Mouse (Mus musculus) lung, postnatal 0 days (tissue): Measurements from ENCODE around the gene Ttc30a1. TPM values are rescaled to one million over a fixed set of nuclear protein-coding genes. Genes with fewer than 3 reads are reported as not detected.

Experiments used
- ATAC-seq: fragments of 200-750 bp; cut with Nextera tagmentation; 2 replicates; pipeline ENCODE4 v1.8.0; 2017; ENCODE audit warnings: moderate library complexity
- DNase-seq: peaks from one replicate; pipeline ENCODE4 v3.0.0-alpha.2; 2016; ENCODE audit warnings: low spot score
- H3K27ac ChIP-seq: fragments of 300-500 bp; sonication (generic); 2 replicates; pipeline ENCODE4 v1.5.1; 2014; ENCODE audit warnings: antibody characterized with exemption, mild to moderate bottlenecking, low read length, mixed read lengths
- H3K27me3 ChIP-seq: fragments of 300-500 bp; sonication (generic); replicated peaks from 2 replicates; pipeline ENCODE4 v1.6.1; 2014; ENCODE audit warnings: low read length, mixed read lengths; ENCODE audit not compliant: insufficient read depth
- H3K36me3 ChIP-seq: fragments of 300-500 bp; sonication (generic); 2 replicates; pipeline ENCODE4 v1.6.1; 2014; ENCODE audit warnings: low read length, mixed read lengths; ENCODE audit not compliant: insufficient read depth
- H3K4me1 ChIP-seq: fragments of 300-500 bp; sonication (generic); 2 replicates; pipeline ENCODE4 v1.6.1; 2014; ENCODE audit warnings: antibody characterized with exemption, low read depth, low read length, mixed read lengths; ENCODE audit not compliant: insufficient read depth
- H3K4me2 ChIP-seq: fragments of 300-500 bp; sonication (generic); replicated peaks from 2 replicates; pipeline ENCODE4 v1.6.1; 2014; ENCODE audit warnings: low read depth, mild to moderate bottlenecking, low read length, moderate library complexity, mixed read lengths
- H3K4me3 ChIP-seq: fragments of 300-500 bp; sonication (generic); 2 replicates; pipeline ENCODE4 v1.5.1; 2014; ENCODE audit warnings: low read depth, low read length
- H3K9ac ChIP-seq: fragments of 300-500 bp; sonication (generic); replicated peaks from 2 replicates; pipeline ENCODE4 v1.6.1; 2014; ENCODE audit warnings: low read depth, mild to moderate bottlenecking
- H3K9me3 ChIP-seq: fragments of 300-500 bp; sonication (generic); 2 replicates; pipeline ENCODE4 v1.6.1; 2016; ENCODE audit warnings: low read length, mixed read lengths
- CTCF ChIP-seq: IDR thresholded peaks from 2 replicates; pipeline ENCODE4 v1.5.1; 2016; ENCODE audit warnings: antibody characterized with exemption, mild to moderate bottlenecking
- EP300 ChIP-seq: IDR thresholded peaks from 2 replicates; pipeline ENCODE4 v1.6.1; 2016; ENCODE audit warnings: antibody characterized with exemption, mild to moderate bottlenecking, control low read depth
- WGBS: fragments of 180-500 bp; shearing (Covaris S2); extraction: QIAGEN DNeasy Blood & Tissue Kit; methylation state at CpG from one replicate; pipeline ENCODE4 v1.1.7; 2014; 5-methylcytosine and 5-hydroxymethylcytosine counted together
- polyA plus RNA-seq: library from polyadenylated mRNA; unstranded; fragments of >200 nt; fragmentation: Nextera tagmentation; extraction: Ambion mirVana; gene quantifications from 2 replicates; pipeline ENCODE4 v1.2.1, GENCODE M21; 2015

Ttc30a1 gene
- polyA plus RNA-seq, 1 experiment from 2014 or later: 2.8 TPM

DNA sequence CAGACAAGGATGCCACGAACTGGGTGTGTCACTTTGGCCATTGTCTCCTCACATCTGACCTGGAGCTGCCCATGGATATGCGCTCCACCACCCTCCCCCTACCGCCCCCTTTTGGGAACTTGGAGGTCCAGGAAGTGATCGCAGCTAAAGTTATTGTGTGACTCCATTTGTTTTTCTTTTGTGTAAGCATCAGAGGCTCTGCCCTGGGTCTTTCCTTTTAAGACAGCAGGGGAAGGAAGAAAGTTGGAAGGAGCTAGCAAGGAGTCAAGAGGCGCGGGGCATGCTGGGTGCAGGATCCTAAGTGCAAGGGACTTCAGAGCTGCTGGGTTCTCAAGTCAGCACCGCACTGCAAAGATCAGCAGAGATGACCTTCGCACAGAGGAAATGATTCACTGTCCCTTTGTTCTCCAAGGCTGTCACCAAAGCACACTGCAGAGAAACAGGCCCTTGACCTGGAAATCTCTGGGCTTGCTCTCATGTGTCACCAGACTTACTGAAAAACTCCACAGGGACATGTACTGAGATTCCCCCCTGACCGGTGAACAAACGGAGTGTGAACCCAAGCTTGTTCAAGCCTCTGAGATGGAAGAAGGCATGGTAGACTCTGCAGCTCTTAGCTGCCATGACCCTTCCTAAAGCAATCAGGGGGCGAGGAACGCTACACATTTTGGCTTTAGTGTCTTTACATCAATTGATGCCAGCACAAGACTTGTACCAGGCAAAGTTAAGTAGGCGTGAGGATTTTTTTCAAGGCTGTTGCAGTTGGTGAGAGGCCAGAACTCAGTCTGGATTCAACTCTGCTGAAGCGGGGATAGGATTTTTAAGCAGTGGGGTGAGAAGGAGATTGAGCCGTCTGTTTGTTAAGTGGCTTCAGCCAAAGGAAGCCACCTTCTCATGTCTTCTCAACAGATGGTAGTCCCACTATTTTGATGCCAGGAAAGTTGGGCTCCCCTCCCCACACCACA lies 21.1 kb downstream of the Ttc30a1 start:
- TF ChIP-seq CTCF (peak; percentile 44; the same call in 1 of the 2 replicates), EP300 (peak; percentile 65)
- H3K27me3 ChIP-seq: no peaks in the 10 kb centered on the region
- DNase-seq (peak; percentile 74), ATAC-seq (peak; percentile 82)
- H3K9me3 ChIP-seq: no peaks in the 10 kb centered on the region
- peak overlapping the region; percentile 32; the same call in 1 of the 2 replicates for H3K4me2 ChIP-seq
- peak overlapping the region; percentile 79 for H3K27ac ChIP-seq
- H3K9ac ChIP-seq: no peak overlapping the region
- H3K4me3 ChIP-seq: no peak overlapping the region
- 48% methylated on average over 15 of the region's 15 CpGs for WGBS
- no peaks in the 10 kb centered on the region for H3K36me3 ChIP-seq
- peaks cover 8% of the 10 kb centered on the region for H3K4me1 ChIP-seq

GRCm38 (mm10) chr2:75959850-75960365 lies 21.9 kb downstream of the Ttc30a1 start:
- no peak overlapping the region for H3K9ac ChIP-seq
- WGBS: 21% methylated on average over 15 of the region's 15 CpGs
- no peaks in the 10 kb centered on the region for H3K27me3 ChIP-seq
- ATAC-seq (peak; percentile 25; the same call in 1 of the 2 replicates), DNase-seq (peak; percentile 39)
- peaks cover 8% of the 10 kb centered on the region for H3K4me1 ChIP-seq
- peak overlapping the region; percentile 32; the same call in 1 of the 2 replicates for H3K4me2 ChIP-seq
- no peak overlapping the region for H3K4me3 ChIP-seq
- TF ChIP-seq CTCF (no peak), EP300 (no peak)
- H3K9me3 ChIP-seq: no peaks in the 10 kb centered on the region
- H3K36me3 ChIP-seq: no peaks in the 10 kb centered on the region
- peak overlapping the region; percentile 79 for H3K27ac ChIP-seq

DNA sequence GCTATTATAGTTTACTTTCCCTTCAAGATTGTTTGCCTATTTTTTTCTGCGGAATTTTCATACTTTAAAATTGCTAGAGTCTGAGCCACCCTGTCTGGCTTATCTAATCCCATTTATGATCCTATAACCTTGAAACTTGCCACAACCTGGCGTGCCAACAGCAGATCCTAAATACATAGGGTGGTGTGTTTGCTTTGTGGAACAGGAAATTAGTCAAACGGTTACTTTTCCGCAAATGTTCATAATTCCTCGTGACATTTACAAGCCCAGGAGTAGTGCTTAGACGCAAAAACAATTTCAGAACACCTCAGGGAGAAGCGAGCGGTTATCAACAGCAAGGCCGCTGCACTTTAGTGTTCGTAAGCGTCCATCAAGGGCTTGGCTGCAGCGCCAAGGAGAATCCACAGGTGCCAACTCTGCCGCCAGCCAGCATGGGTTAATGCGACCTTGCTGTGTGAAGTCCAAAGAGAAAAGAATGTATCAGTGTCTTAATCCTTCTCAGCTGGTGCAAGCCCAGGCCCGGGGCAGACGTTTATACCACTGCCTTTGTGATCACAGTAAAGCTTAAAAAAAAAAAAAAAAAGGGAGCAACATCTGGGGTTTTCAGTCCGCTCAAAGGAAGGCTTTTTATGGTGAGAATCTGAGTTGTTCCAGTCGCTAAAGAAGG lies 22.5 kb downstream of the Ttc30a1 start:
- H3K27ac ChIP-seq: peak overlapping the region; percentile 79; the same call in 1 of the 2 replicates
- DNase-seq (peak; percentile 21), ATAC-seq (no peak)
- H3K27me3 ChIP-seq: no peaks in the 10 kb centered on the region
- no peaks in the 10 kb centered on the region for H3K9me3 ChIP-seq
- H3K9ac ChIP-seq: no peak overlapping the region
- H3K4me1 ChIP-seq: peaks cover 8% of the 10 kb centered on the region
- H3K36me3 ChIP-seq: no peaks in the 10 kb centered on the region
- H3K4me3 ChIP-seq: no peak overlapping the region
- TF ChIP-seq EP300 (no peak), CTCF (no peak)
- peak overlapping the region; percentile 32; the same call in 1 of the 2 replicates for H3K4me2 ChIP-seq
- WGBS: 32% methylated on average over 18 of the region's 18 CpGs

GRCm38 (mm10) chr2:75955709-75956108 lies 26.1 kb downstream of the Ttc30a1 start:
- Histone ChIP-seq H3K9me3 (no peaks in the 10 kb centered on the region), H3K27ac (no peak overlapping the region), H3K4me2 (no peak overlapping the region), H3K9ac (no peak overlapping the region), H3K4me1 (peaks cover 6% of the 10 kb centered on the region), H3K27me3 (no peaks in the 10 kb centered on the region), H3K36me3 (no peaks in the 10 kb centered on the region), H3K4me3 (no peak overlapping the region)
- WGBS: 43% methylated on average over 14 of the region's 14 CpGs
- DNase-seq (no peak), ATAC-seq (no peak)
- TF ChIP-seq EP300: no peak
- TF ChIP-seq CTCF: no peak

GRCm38 (mm10) chr2:75953320-75953719 lies 28.4 kb downstream of the Ttc30a1 start:
- TF ChIP-seq CTCF: no peak
- no peak for TF ChIP-seq EP300
- Histone ChIP-seq H3K36me3 (no peaks in the 10 kb centered on the region), H3K4me1 (no peaks in the 10 kb centered on the region), H3K4me3 (no peak overlapping the region), H3K9ac (no peak overlapping the region), H3K27me3 (no peaks in the 10 kb centered on the region), H3K27ac (no peak overlapping the region), H3K4me2 (no peak overlapping the region), H3K9me3 (no peaks in the 10 kb centered on the region)
- WGBS: 84% methylated on average over 5 of the region's 5 CpGs
- ATAC-seq (no peak), DNase-seq (no peak)

DNA sequence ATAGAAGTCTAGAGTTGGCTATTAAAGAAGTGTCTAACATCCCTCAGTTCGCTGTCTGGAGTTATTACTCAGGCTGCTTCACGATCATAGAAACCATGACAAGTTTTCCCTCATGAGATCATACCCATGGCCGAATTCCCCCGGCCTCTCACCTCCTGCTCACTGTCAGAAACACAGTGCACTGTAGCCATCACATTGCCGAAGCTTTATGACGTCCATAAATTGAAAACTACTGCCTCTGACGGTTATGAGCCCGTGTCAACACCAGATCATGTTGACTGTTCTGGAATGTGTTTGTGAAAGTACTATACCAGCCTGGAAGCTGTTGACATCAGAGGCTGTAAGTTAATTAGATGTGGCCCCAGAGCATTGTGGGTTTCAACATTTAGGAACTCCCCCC lies 31.1 kb downstream of the Ttc30a1 start:
- TF ChIP-seq EP300 (no peak), CTCF (no peak)
- no peak overlapping the region for H3K27ac ChIP-seq
- DNase-seq: no peak
- ATAC-seq: no peak
- no peaks in the 10 kb centered on the region for H3K9me3 ChIP-seq
- no peaks in the 10 kb centered on the region for H3K27me3 ChIP-seq
- 78% methylated on average over 8 of the region's 8 CpGs for WGBS
- no peaks in the 10 kb centered on the region for H3K4me1 ChIP-seq
- H3K4me2 ChIP-seq: no peak overlapping the region
- no peak overlapping the region for H3K9ac ChIP-seq
- H3K36me3 ChIP-seq: no peaks in the 10 kb centered on the region
- no peak overlapping the region for H3K4me3 ChIP-seq
